Mouse (Mus musculus) layer of hippocampus, adult 11-12 months (tissue): ENCODE data around the gene F8.

Experiments used
- DNase-seq: peaks from one replicate; pipeline ENCODE4 v3.0.0; 2022; ENCODE audit warnings: low spot score

Gene F8

DNA sequence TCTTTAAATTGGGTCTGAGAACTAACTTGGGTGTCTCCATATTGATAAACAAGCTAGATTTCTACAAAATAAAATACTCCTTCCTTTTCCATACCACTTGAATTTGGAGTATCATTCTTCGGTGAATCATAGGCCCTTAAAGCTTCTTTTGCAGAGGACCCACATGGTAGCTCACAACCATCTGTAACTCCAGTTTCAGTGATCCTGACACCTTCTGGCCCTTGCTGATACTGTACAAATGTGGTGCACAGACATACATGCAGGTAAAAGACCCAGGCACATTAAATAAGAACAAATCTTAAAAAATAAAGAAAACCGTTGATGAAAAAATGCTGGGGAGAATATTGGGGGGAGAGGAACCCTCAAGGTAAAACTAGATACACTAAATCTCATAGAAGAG lies 244.2 kb downstream of the F8 start:
- DNase-seq: no peak

DNA sequence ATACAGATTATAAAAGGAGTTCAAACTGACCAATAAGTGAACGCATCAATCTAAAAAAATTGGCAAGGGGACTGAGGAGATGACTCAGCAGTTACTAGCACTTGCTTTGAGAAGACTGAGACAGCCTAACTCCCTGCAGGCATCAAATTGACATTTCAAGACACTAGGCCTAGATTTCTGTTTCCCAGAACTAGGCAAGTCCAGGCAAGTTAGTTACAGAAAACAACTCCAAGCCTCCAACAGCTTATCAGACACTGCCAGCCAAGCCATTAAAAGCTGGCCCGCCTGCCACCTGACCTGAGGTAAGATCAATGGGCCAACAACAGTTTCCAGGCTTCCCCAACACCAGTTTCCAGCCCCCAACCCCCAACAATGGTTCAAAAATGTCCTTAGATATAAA lies 244.7 kb downstream of the F8 start:
- DNase-seq: no peak

DNA sequence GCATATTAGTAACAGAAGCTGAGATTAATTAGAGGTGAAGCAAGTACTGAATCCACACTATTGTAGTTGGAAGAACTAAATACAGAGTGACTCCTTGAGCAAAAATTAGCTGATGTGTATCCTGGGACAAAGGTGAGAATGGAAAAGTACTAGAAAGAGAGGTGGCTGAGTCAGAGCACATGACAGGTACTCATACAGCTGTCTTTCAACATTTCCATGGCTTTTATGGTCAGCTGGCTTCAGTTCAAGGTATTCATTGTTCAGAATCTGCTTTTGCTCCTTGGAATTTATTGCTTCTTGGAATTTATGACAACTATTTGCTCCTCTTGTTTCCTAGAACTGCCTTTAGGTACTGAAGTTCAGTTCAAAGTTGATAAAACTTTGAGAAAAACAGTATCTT lies 245.5 kb downstream of the F8 start:
- DNase-seq: no peak

DNA sequence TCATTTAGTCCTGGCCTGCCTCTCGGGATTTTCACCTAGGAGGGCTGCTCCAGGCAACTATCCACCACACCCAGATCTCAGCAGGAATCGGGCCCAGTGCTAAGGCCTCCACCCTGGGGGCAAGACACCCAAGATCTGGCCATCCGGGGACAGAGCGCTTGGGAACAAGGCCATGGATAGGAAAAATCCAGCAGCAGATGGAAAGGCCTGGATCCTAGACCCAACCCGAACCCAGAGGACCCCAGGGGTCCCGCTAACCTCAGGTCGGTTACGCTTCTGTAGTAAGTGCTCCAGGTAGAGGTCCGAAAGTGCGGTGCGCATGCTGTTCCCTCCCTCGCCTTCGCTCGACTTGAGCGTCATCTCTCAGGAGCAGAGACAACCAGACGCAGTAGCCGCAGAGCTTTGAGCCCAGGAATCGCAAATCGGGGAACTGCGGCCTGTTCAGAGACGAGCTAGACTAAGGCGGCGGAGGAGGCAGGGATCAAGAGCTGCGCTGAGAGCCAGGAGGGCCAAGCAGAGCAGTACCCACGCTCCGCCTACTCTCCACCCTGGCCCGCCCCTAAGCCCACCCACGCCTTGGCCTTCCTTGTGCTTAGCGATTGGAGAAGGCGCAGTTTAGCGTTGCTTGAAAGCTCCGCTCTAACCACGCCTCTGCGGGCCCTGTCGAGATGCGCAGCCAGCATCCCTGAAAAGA lies 251.8 kb downstream of the F8 start, which contains the start of gene Mpp1:
Mpp1 (minus strand) TSS at position 550 of the 694 bp plus-strand sequence.
- peak; percentile 68 for DNase-seq

DNA sequence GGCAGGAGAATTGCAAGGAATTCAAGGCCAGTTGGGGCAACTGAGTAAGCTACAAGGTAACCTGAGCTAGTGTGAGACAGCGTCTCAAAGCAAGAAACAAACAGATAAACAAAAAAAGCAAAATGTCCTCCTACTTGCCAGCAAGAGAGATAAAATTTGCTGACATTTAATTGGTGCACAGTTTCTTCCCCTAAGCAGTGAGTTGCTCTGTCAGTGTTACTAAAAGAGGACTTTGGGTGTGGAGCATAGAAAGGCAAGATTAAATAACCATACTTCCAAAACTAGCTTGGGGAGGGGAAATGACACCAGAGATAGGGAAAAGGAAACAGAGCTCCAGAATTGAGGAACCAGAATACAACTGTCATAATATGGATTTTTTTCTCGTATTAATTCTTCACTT lies 252.9 kb downstream of the F8 start:
- DNase-seq: no peak

DNA sequence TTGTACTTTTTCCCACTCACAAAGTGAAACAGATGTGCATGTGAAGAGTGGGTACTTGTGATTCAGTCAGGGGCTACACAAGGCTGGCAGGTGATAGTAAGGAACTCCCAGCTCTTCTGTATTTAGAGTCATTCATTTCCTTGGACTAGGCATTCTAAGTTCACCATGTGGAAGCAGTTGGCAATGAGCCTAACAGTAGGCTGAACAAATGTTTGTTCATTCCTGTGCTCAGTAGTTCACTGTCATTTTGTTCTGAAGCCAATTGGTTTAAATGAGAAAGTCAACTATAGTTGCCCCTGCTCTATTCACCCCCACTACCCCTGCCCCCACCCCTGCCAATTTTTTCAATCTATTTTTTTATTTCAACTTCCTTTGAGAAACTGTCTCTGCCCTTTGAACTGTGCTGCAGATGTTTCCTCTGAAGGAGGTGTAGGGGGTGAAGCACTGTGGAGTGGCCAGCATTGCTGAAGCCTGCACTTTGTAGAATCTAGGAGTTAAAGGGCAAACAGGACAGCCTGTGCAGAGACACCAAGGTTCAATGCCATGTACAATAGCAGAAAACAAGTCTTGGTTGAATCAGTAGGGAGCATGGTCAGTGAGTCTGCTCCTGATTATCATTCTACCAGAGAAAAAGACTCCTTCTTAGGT lies 254.0 kb downstream of the F8 start:
- DNase-seq: peak; percentile 14

DNA sequence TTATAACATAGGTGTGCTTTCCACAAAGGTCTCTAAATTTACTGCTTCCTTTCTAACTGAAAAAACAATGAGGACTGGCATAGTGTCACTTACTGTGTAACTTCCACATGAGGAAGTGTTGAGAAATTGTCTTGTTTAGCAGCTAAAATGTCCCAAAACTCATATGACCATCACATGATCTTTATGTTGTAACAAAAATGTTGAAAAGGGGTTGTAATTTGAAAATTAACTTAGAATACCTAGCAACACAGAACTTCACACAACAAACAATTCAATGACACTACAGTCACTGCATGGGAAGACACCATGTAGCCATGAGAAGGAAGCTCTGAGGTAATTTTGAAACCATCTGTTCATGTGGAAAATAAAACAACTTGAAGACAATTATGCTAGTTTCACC lies 255.5 kb downstream of the F8 start:
- no peak for DNase-seq

DNA sequence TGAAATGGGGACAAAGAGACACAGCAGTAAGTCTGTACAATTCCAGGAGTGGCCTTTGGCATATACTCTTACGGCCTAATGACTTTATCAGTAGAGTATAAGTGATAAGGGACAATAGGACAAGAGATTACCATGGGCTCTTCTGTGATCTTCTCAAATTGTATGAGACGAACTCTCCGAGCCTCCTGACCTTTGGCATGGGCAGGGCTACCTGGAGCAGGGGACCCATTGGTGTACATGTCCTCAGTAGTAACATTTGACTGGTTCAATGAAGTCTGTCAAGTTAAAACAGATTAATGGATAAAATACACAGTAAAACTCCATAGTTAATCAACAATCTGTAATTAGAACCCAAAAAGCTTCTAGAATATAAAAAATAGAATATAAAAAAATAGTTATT lies 256.8 kb downstream of the F8 start:
- no peak for DNase-seq
